Mouse (Mus musculus): ENCODE results near the gene Rerg. TPM values are rescaled to one million over a fixed set of nuclear protein-coding genes. Genes with fewer than 3 reads are reported as not detected.
"Not testable (repeated sequence)": the region's sequence is repeated elsewhere in the genome, so short reads cannot be mapped to it uniquely, and the experiment has no call there.

Gene Rerg
- polyA plus RNA-seq, 1 experiment from 2014 or later: 0.88 TPM

DNA sequence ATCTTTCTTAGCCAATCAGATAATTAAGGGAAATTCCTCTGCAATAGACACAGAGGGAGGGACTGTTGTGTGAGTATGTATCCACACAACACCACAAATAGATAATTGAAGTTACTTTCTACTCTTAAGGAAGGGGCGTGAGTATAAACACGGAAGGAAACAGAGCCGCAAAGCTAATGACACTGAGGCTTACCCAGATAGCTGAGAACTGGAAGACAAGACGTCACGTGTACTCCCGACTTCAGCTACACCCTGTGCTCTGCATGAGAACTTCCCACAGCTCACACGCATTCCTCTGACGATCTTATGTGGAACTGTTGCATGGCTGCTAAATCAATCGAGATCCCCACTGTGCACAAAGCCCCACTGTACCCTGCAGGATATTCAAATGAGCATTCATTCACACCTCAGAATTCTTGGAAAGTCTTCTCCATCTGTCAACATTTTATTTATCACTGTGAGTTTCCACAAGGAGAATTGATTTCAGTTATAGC lies 125.2 kb downstream of the Rerg start:
- ATAC-seq (ENCODE audit: insufficient read depth, low FRiP score, low TSS enrichment) (no peak), DNase-seq (ENCODE audit: low spot score) (no peak)
- H3K27ac ChIP-seq (ENCODE audit: low read depth, low read length): no peak overlapping the region
- no peaks in the 10 kb centered on the region for H3K36me3 ChIP-seq (ENCODE audit: control insufficient read depth, insufficient read depth, low read length)
- H3K4me2 ChIP-seq (ENCODE audit: low read depth): no peak overlapping the region
- WGBS: 75% methylated on average over 9 of the region's 9 CpGs
- H3K27me3 ChIP-seq (ENCODE audit: control insufficient read depth, insufficient read depth, low read length): no peaks in the 10 kb centered on the region
- H3K4me3 ChIP-seq (ENCODE audit: low read depth, low read length): no peak overlapping the region
- H3K9ac ChIP-seq (ENCODE audit: low read length): no peak overlapping the region
- H3K9me3 ChIP-seq (ENCODE audit: control insufficient read depth, low read length): no peaks in the 10 kb centered on the region; the same call in 1 of the 2 replicates
- no peaks in the 10 kb centered on the region for H3K4me1 ChIP-seq (ENCODE audit: control insufficient read depth, insufficient read depth, low read length)

GRCm38 (mm10) chr6:137035611-137036395 lies 134.5 kb downstream of the Rerg start:
- WGBS: 87% methylated on average over 8 of the region's 8 CpGs
- H3K9ac ChIP-seq (ENCODE audit: low read length); ATAC-seq (ENCODE audit: insufficient read depth, low FRiP score, low TSS enrichment); H3K36me3 ChIP-seq (ENCODE audit: control insufficient read depth, insufficient read depth, low read length); H3K9me3 ChIP-seq (ENCODE audit: control insufficient read depth, low read length); DNase-seq (ENCODE audit: low spot score); H3K4me1 ChIP-seq (ENCODE audit: control insufficient read depth, insufficient read depth, low read length); H3K27ac ChIP-seq (ENCODE audit: low read depth, low read length); H3K4me3 ChIP-seq (ENCODE audit: low read depth, low read length); H3K4me2 ChIP-seq (ENCODE audit: low read depth); H3K27me3 ChIP-seq (ENCODE audit: control insufficient read depth, insufficient read depth, low read length): not testable (repeated sequence)

GRCm38 (mm10) chr6:137030611-137031097 lies 139.6 kb downstream of the Rerg start:
- H3K36me3 ChIP-seq (ENCODE audit: control insufficient read depth, insufficient read depth, low read length): no peaks in the 10 kb centered on the region
- no peak for ATAC-seq (ENCODE audit: insufficient read depth, low FRiP score, low TSS enrichment)
- H3K4me1 ChIP-seq (ENCODE audit: control insufficient read depth, insufficient read depth, low read length): no peaks in the 10 kb centered on the region
- H3K9ac ChIP-seq (ENCODE audit: low read length): no peak overlapping the region
- H3K27ac ChIP-seq (ENCODE audit: low read depth, low read length): no peak overlapping the region
- H3K4me2 ChIP-seq (ENCODE audit: low read depth): no peak overlapping the region
- 81% methylated on average over 6 of the region's 6 CpGs for WGBS
- no peak overlapping the region for H3K4me3 ChIP-seq (ENCODE audit: low read depth, low read length)
- DNase-seq (ENCODE audit: low spot score): no peak
- no peaks in the 10 kb centered on the region for H3K27me3 ChIP-seq (ENCODE audit: control insufficient read depth, insufficient read depth, low read length)
- H3K9me3 ChIP-seq (ENCODE audit: control insufficient read depth, low read length): no peaks in the 10 kb centered on the region

DNA sequence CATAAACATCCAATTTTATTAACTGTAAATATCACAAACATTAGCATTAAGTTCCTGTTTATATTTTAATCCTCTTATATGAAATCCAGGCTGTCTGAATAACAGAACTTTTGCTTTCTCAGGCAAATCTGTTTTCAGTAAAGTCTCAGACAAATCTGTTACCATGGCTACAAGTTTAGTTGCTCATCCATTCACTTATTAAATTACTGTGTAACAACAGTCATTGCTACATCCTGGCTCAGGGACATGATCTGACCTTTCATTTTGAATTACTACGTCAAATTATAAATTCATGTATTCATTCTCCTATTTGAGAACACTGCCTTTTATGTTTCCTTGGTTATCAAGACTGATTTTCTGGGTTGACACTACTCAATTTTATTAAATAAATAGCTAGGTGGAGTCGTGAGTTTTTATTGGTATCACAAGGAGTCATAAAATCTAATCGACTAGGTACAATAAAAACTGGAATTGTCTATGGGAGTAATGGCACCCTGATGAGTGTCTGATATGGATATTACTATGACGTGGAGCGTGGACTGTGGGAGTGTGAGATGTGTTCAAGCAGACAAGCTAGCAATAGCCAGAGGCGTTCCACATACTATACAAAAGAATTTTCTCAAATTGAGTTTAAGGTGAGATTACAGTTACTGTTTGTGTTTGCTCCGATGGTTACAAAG lies 140.2 kb downstream of the Rerg start:
- H3K9me3 ChIP-seq (ENCODE audit: control insufficient read depth, low read length): no peaks in the 10 kb centered on the region
- H3K27ac ChIP-seq (ENCODE audit: low read depth, low read length): no peak overlapping the region
- no peak overlapping the region for H3K4me3 ChIP-seq (ENCODE audit: low read depth, low read length)
- DNase-seq (ENCODE audit: low spot score) (no peak), ATAC-seq (ENCODE audit: insufficient read depth, low FRiP score, low TSS enrichment) (no peak)
- no peak overlapping the region for H3K9ac ChIP-seq (ENCODE audit: low read length)
- H3K36me3 ChIP-seq (ENCODE audit: control insufficient read depth, insufficient read depth, low read length): no peaks in the 10 kb centered on the region
- 76% methylated on average over 7 of the region's 7 CpGs for WGBS
- no peaks in the 10 kb centered on the region for H3K27me3 ChIP-seq (ENCODE audit: control insufficient read depth, insufficient read depth, low read length)
- H3K4me2 ChIP-seq (ENCODE audit: low read depth): no peak overlapping the region
- no peaks in the 10 kb centered on the region for H3K4me1 ChIP-seq (ENCODE audit: control insufficient read depth, insufficient read depth, low read length)

DNA sequence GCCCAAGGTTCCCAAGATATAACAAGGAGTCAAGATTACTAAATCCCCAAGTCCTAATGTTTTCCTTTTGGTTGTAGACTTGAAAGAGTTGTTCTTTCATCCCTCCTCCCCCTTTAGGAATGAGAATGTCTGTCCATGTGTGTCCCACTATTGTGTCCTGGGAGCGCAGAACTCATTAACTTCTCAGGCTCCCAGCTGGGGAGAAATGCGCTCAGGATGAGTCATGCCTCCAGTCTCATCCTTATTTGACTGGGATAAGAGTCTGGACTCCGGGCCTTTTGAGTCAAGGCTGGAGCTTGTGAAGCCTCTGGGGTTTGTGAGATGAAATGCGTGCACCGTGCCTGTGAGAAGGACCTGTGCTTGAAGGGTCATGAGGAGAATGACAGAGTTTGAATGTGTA lies 144.8 kb downstream of the Rerg start:
- no peaks in the 10 kb centered on the region for H3K4me1 ChIP-seq (ENCODE audit: control insufficient read depth, insufficient read depth, low read length)
- H3K27ac ChIP-seq (ENCODE audit: low read depth, low read length): no peak overlapping the region
- H3K36me3 ChIP-seq (ENCODE audit: control insufficient read depth, insufficient read depth, low read length): no peaks in the 10 kb centered on the region
- 73% methylated on average over 5 of the region's 5 CpGs for WGBS
- H3K9ac ChIP-seq (ENCODE audit: low read length): no peak overlapping the region
- DNase-seq (ENCODE audit: low spot score) (no peak), ATAC-seq (ENCODE audit: insufficient read depth, low FRiP score, low TSS enrichment) (no peak)
- no peaks in the 10 kb centered on the region for H3K9me3 ChIP-seq (ENCODE audit: control insufficient read depth, low read length)
- H3K4me2 ChIP-seq (ENCODE audit: low read depth): no peak overlapping the region
- no peak overlapping the region for H3K4me3 ChIP-seq (ENCODE audit: low read depth, low read length)
- H3K27me3 ChIP-seq (ENCODE audit: control insufficient read depth, insufficient read depth, low read length): no peaks in the 10 kb centered on the region

GRCm38 (mm10) chr6:137024541-137024940 lies 145.8 kb downstream of the Rerg start:
- Histone ChIP-seq H3K4me3 (ENCODE audit: low read depth, low read length) (no peak overlapping the region), H3K9me3 (ENCODE audit: control insufficient read depth, low read length) (no peaks in the 10 kb centered on the region), H3K27ac (ENCODE audit: low read depth, low read length) (no peak overlapping the region), H3K4me2 (ENCODE audit: low read depth) (no peak overlapping the region), H3K27me3 (ENCODE audit: control insufficient read depth, insufficient read depth, low read length) (no peaks in the 10 kb centered on the region), H3K4me1 (ENCODE audit: control insufficient read depth, insufficient read depth, low read length) (no peaks in the 10 kb centered on the region), H3K36me3 (ENCODE audit: control insufficient read depth, insufficient read depth, low read length) (no peaks in the 10 kb centered on the region), H3K9ac (ENCODE audit: low read length) (no peak overlapping the region)
- WGBS: 82% methylated on average over 2 of the region's 2 CpGs
- no peak for ATAC-seq (ENCODE audit: insufficient read depth, low FRiP score, low TSS enrichment)
- DNase-seq (ENCODE audit: low spot score): no peak

GRCm38 (mm10) chr6:137017216-137017973 lies 152.9 kb downstream of the Rerg start:
- DNase-seq (ENCODE audit: low spot score) (no peak), ATAC-seq (ENCODE audit: insufficient read depth, low FRiP score, low TSS enrichment) (no peak)
- no peak overlapping the region for H3K4me2 ChIP-seq (ENCODE audit: low read depth)
- 92% methylated on average over 7 of the region's 7 CpGs for WGBS
- H3K9me3 ChIP-seq (ENCODE audit: control insufficient read depth, low read length): no peaks in the 10 kb centered on the region
- no peaks in the 10 kb centered on the region for H3K27me3 ChIP-seq (ENCODE audit: control insufficient read depth, insufficient read depth, low read length)
- H3K4me3 ChIP-seq (ENCODE audit: low read depth, low read length): no peak overlapping the region
- H3K4me1 ChIP-seq (ENCODE audit: control insufficient read depth, insufficient read depth, low read length): no peaks in the 10 kb centered on the region
- H3K9ac ChIP-seq (ENCODE audit: low read length): no peak overlapping the region
- H3K36me3 ChIP-seq (ENCODE audit: control insufficient read depth, insufficient read depth, low read length): no peaks in the 10 kb centered on the region
- H3K27ac ChIP-seq (ENCODE audit: low read depth, low read length): no peak overlapping the region

DNA sequence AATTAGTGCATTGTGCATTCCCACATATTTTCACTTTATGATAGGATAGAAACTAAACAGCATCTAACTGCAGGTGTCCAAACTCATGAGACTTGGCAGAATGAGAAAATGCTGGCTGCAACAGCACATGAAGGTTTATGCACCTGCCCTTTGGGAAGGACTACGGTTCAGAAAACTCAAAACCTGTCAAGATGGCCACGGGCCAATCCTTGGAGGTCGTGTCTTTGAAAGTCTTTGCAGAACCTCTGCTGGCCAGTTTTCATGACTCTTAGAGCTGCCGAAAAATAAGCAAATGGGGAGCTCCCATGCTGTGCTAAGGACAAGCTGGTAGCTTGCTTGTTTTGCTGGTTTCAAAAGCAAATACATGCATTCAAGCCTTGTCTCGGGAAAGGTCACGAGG lies 156.0 kb downstream of the Rerg start:
- H3K27ac ChIP-seq (ENCODE audit: low read depth, low read length): no peak overlapping the region
- H3K4me1 ChIP-seq (ENCODE audit: control insufficient read depth, insufficient read depth, low read length): no peaks in the 10 kb centered on the region
- no peak for ATAC-seq (ENCODE audit: insufficient read depth, low FRiP score, low TSS enrichment)
- no peak overlapping the region for H3K9ac ChIP-seq (ENCODE audit: low read length)
- H3K27me3 ChIP-seq (ENCODE audit: control insufficient read depth, insufficient read depth, low read length): no peaks in the 10 kb centered on the region
- DNase-seq (ENCODE audit: low spot score): no peak
- no peaks in the 10 kb centered on the region for H3K9me3 ChIP-seq (ENCODE audit: control insufficient read depth, low read length)
- no peaks in the 10 kb centered on the region for H3K36me3 ChIP-seq (ENCODE audit: control insufficient read depth, insufficient read depth, low read length)
- H3K4me3 ChIP-seq (ENCODE audit: low read depth, low read length): no peak overlapping the region
- H3K4me2 ChIP-seq (ENCODE audit: low read depth): no peak overlapping the region
- 69% methylated on average over 6 of the region's 6 CpGs for WGBS

Data from neural tube, embryonic 11.5 days (tissue).